ENCODE assay signal across 8 mouse cellular contexts in the genomic region with DNA sequence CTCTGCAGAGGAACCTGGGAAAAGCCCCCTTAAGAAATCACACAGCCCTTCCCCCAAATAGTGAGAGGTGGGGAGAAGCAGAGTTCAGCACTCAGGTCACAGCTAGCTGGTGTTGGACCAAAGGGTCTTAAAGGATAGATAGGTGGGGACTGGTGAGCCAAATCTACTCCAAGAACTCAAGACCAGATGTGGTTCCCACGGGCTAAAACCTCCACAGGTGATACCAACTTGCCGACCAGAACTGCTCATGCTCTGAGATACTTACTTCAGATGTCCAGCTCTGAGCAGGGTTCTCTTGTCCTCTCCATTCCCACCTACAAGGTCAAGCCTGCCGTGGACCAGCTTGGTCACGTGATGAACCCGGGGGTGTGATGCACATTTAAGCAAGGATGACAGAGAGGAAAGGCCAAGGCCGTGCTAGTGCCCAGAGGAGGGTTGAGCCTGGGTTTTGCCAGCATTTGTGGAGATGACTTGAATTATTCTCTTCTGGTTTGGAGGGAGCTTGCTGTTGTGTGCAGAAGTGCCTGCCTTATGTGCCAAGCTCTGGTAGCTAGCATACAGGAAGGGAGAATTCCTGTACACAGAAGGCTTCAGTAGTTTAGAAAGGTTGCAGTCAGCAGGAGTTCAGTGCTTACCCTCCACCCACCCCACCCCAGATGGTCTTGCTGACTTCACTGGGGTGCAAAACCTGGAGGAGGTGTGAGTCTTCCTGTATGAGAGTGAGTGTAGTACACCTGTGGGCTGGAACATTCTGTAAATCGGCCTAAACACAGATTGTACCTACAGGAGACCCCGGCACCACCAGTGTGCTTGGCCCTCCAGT. TPM values are rescaled to one million over a fixed set of nuclear protein-coding genes. Genes with fewer than 3 reads are reported as not detected.
DNase-seq lines count a peak whose midpoint lies in the region; ATAC-seq and TF ChIP-seq lines count a peak whose summit lies in the region.

No protein-coding gene starts in this region.

- H3K4me2 ChIP-seq in heart, embryonic 15.5 days: peak overlapping the region; percentile 83
- peak overlapping the region; percentile 99 for H3K4me2 ChIP-seq in liver, embryonic 11.5 days

- no peak for TF ChIP-seq EP300 in ES-Bruce4 (IDR thresholded peaks at IDR 0.05; ENCODE audit: insufficient read depth, low read depth, low read length)

- no peak for TF ChIP-seq CTCF in gastrocnemius, adult 2 months (IDR thresholded peaks at IDR 0.05)
- TF ChIP-seq CTCF in ES-Bruce4 (IDR thresholded peaks at IDR 0.05; ENCODE audit: low read depth, low read length): no peak

- DNase-seq in gastrocnemius, adult 2 months: no peak
- no peak for DNase-seq in gastrocnemius, postnatal 10 days
- no peak for DNase-seq in liver, embryonic 11.5 days (ENCODE audit: low spot score)
- no peak for DNase-seq in retina, embryonic 14.5 days (ENCODE audit: low spot score)
- no peak for DNase-seq in right cerebral cortex, postnatal 36 days (ENCODE audit: low spot score in 2 of 2)
- no peak for DNase-seq in c-Kit-positive CD71-positive TER-119-positive erythroid progenitor cells, embryonic 14.5 days (ENCODE audit: low spot score)

- no peak for TF ChIP-seq POLR2A in ES-Bruce4 (IDR thresholded peaks at IDR 0.05; ENCODE audit: insufficient read depth, low read length)

- peak overlapping the region; percentile 36; the same call in 1 of the 2 replicates for H3K9ac ChIP-seq in ES-Bruce4 (ENCODE audit: low read depth, poor library complexity, severe bottlenecking)
- H3K9ac ChIP-seq in heart, embryonic 15.5 days: 0 out of 2 replicates have a peak overlapping the region, but pooled peaks have one; percentile 18
- H3K9ac ChIP-seq in liver, embryonic 11.5 days (ENCODE audit: low read depth, low read length): peak overlapping the region; percentile 70; the same call in 1 of the 2 replicates

- no peaks in the 10 kb centered on the region for H3K36me3 ChIP-seq in ES-Bruce4 (ENCODE audit: control insufficient read depth, insufficient read depth, low read length, poor library complexity, severe bottlenecking)
- H3K36me3 ChIP-seq in heart, embryonic 15.5 days: no peaks in the 10 kb centered on the region
- no peaks in the 10 kb centered on the region for H3K36me3 ChIP-seq in liver, embryonic 11.5 days (ENCODE audit: control insufficient read depth, insufficient read depth, low read length)

- 63% methylated on average over 8 of the region's 8 CpGs for WGBS in heart, embryonic 15.5 days
- 79% methylated on average over 8 of the region's 8 CpGs for WGBS in liver, embryonic 11.5 days

- no peak for ATAC-seq in heart, embryonic 15.5 days (replicated peaks; ENCODE audit: insufficient number of reproducible peaks, insufficient read depth, low FRiP score, low read depth)
- no peak for ATAC-seq in liver, embryonic 11.5 days (replicated peaks; ENCODE audit: low FRiP score)

- peaks cover 11% of the 10 kb centered on the region for H3K4me1 ChIP-seq in ES-Bruce4 (ENCODE audit: control insufficient read depth, insufficient read depth, low read length)
- peaks cover 59% of the 10 kb centered on the region for H3K4me1 ChIP-seq in heart, embryonic 15.5 days (replicated peaks)
- peaks cover 44% of the 10 kb centered on the region for H3K4me1 ChIP-seq in liver, embryonic 11.5 days (replicated peaks; ENCODE audit: control insufficient read depth, insufficient read depth, low read length)

- no peaks in the 10 kb centered on the region for H3K9me3 ChIP-seq in ES-Bruce4 (replicated peaks; ENCODE audit: control insufficient read depth, insufficient read depth, low read length, poor library complexity, severe bottlenecking)
- no peaks in the 10 kb centered on the region for H3K9me3 ChIP-seq in heart, embryonic 15.5 days (replicated peaks)
- H3K9me3 ChIP-seq in liver, embryonic 11.5 days (ENCODE audit: control insufficient read depth, low read length): no peaks in the 10 kb centered on the region

- H3K27ac ChIP-seq in gastrocnemius, adult 2 months: peak overlapping the region; percentile 99
- H3K27ac ChIP-seq in ES-Bruce4 (ENCODE audit: insufficient read depth, low read length): no peak overlapping the region
- H3K27ac ChIP-seq in heart, embryonic 15.5 days: peak overlapping the region; percentile 97
- H3K27ac ChIP-seq in liver, embryonic 11.5 days (ENCODE audit: low read depth, low read length): peak overlapping the region; percentile 99; the same call in 1 of the 2 replicates

- H3K4me3 ChIP-seq in gastrocnemius, adult 2 months: peak overlapping the region; percentile 11; the same call in 1 of the 2 replicates
- H3K4me3 ChIP-seq in ES-Bruce4 (ENCODE audit: low read depth, low read length): no peak overlapping the region
- peak overlapping the region; percentile 90 for H3K4me3 ChIP-seq in heart, embryonic 15.5 days
- no peak overlapping the region for H3K4me3 ChIP-seq in liver, embryonic 11.5 days (ENCODE audit: low read depth, low read length)

- no peaks in the 10 kb centered on the region for H3K27me3 ChIP-seq in ES-Bruce4 (ENCODE audit: control insufficient read depth, insufficient read depth, low read length, poor library complexity, severe bottlenecking)
- no peaks in the 10 kb centered on the region for H3K27me3 ChIP-seq in heart, embryonic 15.5 days
- H3K27me3 ChIP-seq in liver, embryonic 11.5 days (replicated peaks; ENCODE audit: control insufficient read depth, insufficient read depth, low read length): no peaks in the 10 kb centered on the region

- intact Hi-C loops in gastrocnemius, adult 2 months (cut with DNase I): loop anchor here (5.0 kb wide), 1 partner anchor 181 kb away; no protein-coding TSS in a partner anchor

RNA-seq across cellular contexts. Expression of gene Mnt, which starts 3.0 kb away (rescaled TPM):
- total RNA-seq in gastrocnemius, adult 2 months (2021): 10 to 100 TPM in 1 of 2 experiments, 1 to 10 TPM in 1; 6.1 to 11.6 TPM
- total RNA-seq in gastrocnemius, postnatal 10 days (2021): 1 to 10 TPM; 7.6 to 9.8 TPM
- 15.4 and 17.1 TPM in 2 replicates for polyA plus RNA-seq in ES-Bruce4 (2011; ENCODE audit: insufficient read depth, insufficient read length, low read depth, missing spikeins)
- polyA plus RNA-seq in heart, embryonic 15.5 days (2015; fragmentation: Nextera tagmentation; extraction: Ambion mirVana): 3.0 and 3.7 TPM in 2 replicates
- polyA plus RNA-seq in liver, embryonic 11.5 days (2014; fragmentation: Nextera tagmentation; extraction: Ambion mirVana): 3.5 and 3.9 TPM in 2 replicates

Comparison
In these comparisons a context has a peak if more than half of its experiments do, and no peak if none do; other contexts are left out.
1. H3K4me3 ChIP-seq: peak in gastrocnemius, adult 2 months (single experiment) and heart, embryonic 15.5 days (single experiment); none in ES-Bruce4 (single experiment) and liver, embryonic 11.5 days (single experiment).
2. H3K9ac ChIP-seq: peak in every context shown above with its lines; median percentile 70 in liver, embryonic 11.5 days; 36 in ES-Bruce4; 18 in heart, embryonic 15.5 days.